Mouse (Mus musculus) testis, adult 2 months (tissue): ENCODE data around the gene Vmn1r167. TPM values are rescaled to one million over a fixed set of nuclear protein-coding genes. Genes with fewer than 3 reads are reported as not detected.
"Not testable (repeated sequence)": the region's sequence is repeated elsewhere in the genome, so short reads cannot be mapped to it uniquely, and the experiment has no call there.

ENCODE experiments used
- H3K27ac ChIP-seq: fragments of 200-500 bp; 2 replicates; pipeline ENCODE4 v1.5.1; 2012; ENCODE audit warnings: low read depth, low read length; ENCODE audit not compliant: control insufficient read depth, insufficient read depth
- H3K27me3 ChIP-seq: fragments of 200-500 bp; 2 replicates; pipeline ENCODE4 v1.6.1; 2012; ENCODE audit warnings: mild to moderate bottlenecking, low read length, moderate library complexity; ENCODE audit not compliant: control insufficient read depth, insufficient read depth
- H3K36me3 ChIP-seq: fragments of 200-500 bp; 2 replicates; pipeline ENCODE4 v1.6.1; 2012; ENCODE audit warnings: mild to moderate bottlenecking, low read length; ENCODE audit not compliant: control insufficient read depth, insufficient read depth
- H3K4me1 ChIP-seq: fragments of 200-500 bp; 2 replicates; pipeline ENCODE4 v1.6.1; 2012; ENCODE audit warnings: low read length; ENCODE audit not compliant: control insufficient read depth, insufficient read depth
- H3K4me3 ChIP-seq: fragments of 200-500 bp; 2 replicates; pipeline ENCODE4 v1.5.1; 2012; ENCODE audit warnings: low read depth, mild to moderate bottlenecking, low read length, moderate library complexity, mixed read lengths; ENCODE audit not compliant: control insufficient read depth
- polyA plus RNA-seq: library from polyadenylated mRNA; depleted of rRNA; stranded (reverse); fragments of >200 nt; gene quantifications from 2 replicates; pipeline ENCODE4 v1.2.3, GENCODE M21; 2012; rRNA removed

The Vmn1r167 gene
- polyA plus RNA-seq: not detected in 2 replicates

DNA sequence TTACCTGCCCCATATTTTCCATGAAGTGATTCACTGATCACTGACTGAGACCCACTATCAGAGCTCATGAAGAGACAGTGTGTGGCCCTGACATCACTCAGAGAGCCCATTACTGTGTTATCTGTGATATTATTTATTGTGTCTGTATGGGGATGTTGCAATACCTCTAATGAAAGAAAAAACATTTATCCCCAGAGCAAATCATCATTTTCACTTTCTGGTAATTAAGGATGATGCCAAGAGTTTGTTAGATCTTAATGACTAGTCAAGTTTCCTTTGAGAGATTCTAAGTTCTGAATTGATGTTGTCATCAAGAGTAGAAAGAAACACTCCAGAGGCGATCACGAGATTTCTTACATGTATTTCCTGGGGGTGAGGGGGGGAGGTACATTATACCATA, at the start of gene Vmn1r167:
Gene Vmn1r167, minus strand, starts transcription at position 101 of the 400 bp plus-strand sequence.
- not testable (repeated sequence) for H3K4me1 ChIP-seq, H3K27ac ChIP-seq, H3K27me3 ChIP-seq, H3K36me3 ChIP-seq, H3K4me3 ChIP-seq

DNA sequence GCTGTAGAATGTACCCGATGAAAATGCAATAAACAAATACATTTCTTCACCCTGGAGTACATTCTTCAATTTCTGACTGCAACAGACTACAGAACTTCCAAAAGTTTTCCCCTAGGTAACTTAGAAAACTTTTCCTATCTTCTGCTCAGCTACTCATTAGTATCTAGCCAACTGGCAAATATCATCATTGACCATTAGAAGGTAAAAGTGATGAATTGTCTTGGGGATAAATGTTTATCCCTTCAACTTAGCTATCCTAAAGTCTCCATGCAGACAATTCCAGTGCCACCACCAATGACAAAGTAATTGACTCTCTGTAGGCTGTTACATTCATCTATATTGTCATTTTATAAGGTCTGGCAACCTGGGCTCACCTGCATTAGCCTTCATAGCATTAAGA, 32.4 kb upstream of the Vmn1r167 start, which contains the start of gene Vmn1r168:
Gene Vmn1r168, plus strand, starts transcription at position 301 of the 400 bp plus-strand sequence.
- not testable (repeated sequence) for H3K4me1 ChIP-seq, H3K36me3 ChIP-seq, H3K27ac ChIP-seq, H3K27me3 ChIP-seq, H3K4me3 ChIP-seq

DNA sequence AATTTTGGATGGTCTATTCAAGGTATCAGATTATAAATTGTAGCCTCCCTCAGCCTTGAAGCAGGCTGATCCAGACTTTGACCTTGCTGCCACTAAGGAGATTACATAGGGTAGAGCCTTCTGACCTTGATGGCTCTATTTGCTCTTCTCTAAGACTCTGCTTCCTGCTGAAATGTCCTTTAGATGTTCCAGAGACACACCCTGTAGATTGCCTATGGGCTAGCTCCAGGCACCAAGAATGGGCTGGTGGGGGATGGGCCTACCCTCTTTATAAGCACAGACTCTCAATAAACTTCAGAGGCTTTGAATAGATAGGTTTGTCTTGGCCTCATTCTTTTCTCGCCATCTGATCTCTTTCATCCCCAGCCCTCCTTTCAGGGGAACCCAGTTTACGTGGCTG, 34.1 kb downstream of the Vmn1r167 start:
- not testable (repeated sequence) for H3K27ac ChIP-seq, H3K4me1 ChIP-seq, H3K4me3 ChIP-seq, H3K27me3 ChIP-seq, H3K36me3 ChIP-seq

DNA sequence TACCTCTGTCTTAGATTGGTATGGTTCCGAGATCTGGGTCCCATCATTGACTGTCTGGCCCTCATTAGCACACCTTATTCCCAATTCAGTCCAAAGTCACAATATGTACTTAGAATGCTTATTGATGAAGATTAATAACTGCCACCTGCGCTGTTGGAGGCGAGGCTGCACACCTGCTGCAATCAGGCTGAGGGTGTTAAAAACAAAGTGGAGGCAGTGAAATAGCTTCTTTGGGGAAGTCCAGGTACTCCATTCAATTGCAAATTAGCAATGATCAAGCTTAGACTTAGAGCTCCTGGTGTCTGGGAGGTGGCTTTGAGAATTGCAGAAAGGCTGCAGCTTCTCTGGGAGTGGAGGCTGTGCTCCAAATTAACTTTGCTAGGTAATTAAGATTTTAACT, 36.2 kb downstream of the Vmn1r167 start:
- H3K36me3 ChIP-seq, H3K4me1 ChIP-seq, H3K27ac ChIP-seq, H3K4me3 ChIP-seq, H3K27me3 ChIP-seq: not testable (repeated sequence)

DNA sequence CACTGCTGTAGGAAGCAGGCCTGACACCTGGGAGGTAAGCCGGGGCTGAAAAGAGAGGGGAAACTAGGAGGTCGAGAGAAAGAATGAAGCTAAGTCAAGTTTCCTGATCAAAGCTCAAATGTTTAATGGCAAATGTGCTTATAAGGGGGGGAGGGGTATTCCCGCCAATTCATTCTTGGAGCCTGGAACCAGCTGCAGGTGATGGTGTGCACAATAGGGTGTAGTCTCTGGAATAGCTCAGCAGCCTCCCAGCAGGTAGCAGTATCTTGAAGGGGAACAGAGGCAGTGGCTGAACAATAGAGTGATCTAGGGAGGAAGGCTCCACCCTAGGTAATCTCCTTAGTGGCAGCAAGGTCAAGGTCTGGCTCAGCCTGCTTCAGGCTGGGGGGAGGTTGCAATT, 36.8 kb downstream of the Vmn1r167 start:
- H3K27me3 ChIP-seq, H3K36me3 ChIP-seq, H3K27ac ChIP-seq, H3K4me3 ChIP-seq, H3K4me1 ChIP-seq: not testable (repeated sequence)

Other genes starting within 250 kb of the Vmn1r167 start
- 0.57 and 0.64 TPM in 2 replicates for gene Gm6902, start 228.3 kb downstream of the Vmn1r167 start, polyA plus RNA-seq
- 2.4 and 2.5 TPM in 2 replicates for gene Nlrp4e, start 206.0 kb downstream of the Vmn1r167 start, polyA plus RNA-seq
- gene Nlrp5, start 121.3 kb downstream of the Vmn1r167 start, polyA plus RNA-seq: 0.70 and 1.0 TPM in 2 replicates
- not detected in 2 replicates for gene Vmn1r168, start 32.5 kb upstream of the Vmn1r167 start, polyA plus RNA-seq
- gene Vmn1r169, start 68.3 kb upstream of the Vmn1r167 start, polyA plus RNA-seq: not detected in 2 replicates
- gene Vmn1r170, start 99.0 kb upstream of the Vmn1r167 start, polyA plus RNA-seq: not detected in 2 replicates
- gene Vmn1r171, start 123.5 kb upstream of the Vmn1r167 start, polyA plus RNA-seq: not detected in 2 replicates
- not detected in 2 replicates for gene Vmn1r172, start 151.1 kb upstream of the Vmn1r167 start, polyA plus RNA-seq
- gene Vmn1r173, start 193.5 kb upstream of the Vmn1r167 start, polyA plus RNA-seq: not detected in 2 replicates
- gene Vmn1r174, start 245.1 kb upstream of the Vmn1r167 start, polyA plus RNA-seq: not detected in 2 replicates